Mouse (Mus musculus) frontal cortex, adult (tissue): ENCODE measurements around the gene Nup210l.

Source experiments
- ATAC-seq: cut with Nextera tagmentation; 2 replicates; pipeline ENCODE4 v1.9.2; 2017; ENCODE audit warnings: mild to moderate bottlenecking, moderate library complexity, mixed read lengths; ENCODE audit not compliant: low TSS enrichment

Gene Nup210l

DNA sequence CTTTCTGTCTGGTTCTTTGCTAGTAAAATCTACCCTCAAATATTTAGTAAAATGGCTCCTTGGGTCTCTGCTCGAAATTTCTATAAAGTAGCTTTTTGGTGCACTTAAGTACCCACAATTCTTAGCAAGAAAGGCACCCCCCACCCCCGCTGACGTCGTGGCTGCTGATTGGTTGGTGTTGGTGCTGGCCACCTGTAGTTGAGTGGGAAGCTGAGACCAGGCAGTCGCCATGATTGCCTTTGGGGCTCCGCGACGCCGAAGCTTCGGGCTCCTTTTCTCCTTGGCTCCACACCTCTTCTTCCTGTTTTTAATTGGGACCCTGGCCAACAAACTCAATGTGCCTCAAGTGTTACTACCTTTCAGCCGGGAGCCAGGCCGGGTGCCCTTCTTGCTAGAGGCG, at the start of gene Nup210l:
TSS of gene Nup210l (plus strand) at position 195 of the 400 bp plus-strand sequence.
- ATAC-seq, result no peak

DNA sequence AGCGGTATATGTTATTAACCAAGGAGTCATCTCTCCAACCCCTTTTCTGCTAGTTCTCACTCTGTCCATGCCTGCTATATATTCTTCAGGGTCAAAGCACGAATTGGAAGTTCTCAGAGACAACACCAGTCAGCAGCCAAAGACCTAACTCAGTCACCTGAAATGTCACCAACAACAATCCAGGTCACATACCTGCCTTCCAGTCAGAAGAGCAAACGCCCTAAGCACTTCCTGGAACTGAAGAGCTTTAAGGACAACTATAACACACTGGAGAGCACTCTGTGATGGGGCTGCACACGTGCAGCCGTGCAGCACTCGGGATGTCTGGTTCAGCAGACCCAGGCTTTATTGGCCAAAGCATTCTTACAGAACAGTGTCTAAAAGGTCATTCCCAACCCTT, 42.4 kb upstream of the Nup210l start:
- no peak for ATAC-seq

DNA sequence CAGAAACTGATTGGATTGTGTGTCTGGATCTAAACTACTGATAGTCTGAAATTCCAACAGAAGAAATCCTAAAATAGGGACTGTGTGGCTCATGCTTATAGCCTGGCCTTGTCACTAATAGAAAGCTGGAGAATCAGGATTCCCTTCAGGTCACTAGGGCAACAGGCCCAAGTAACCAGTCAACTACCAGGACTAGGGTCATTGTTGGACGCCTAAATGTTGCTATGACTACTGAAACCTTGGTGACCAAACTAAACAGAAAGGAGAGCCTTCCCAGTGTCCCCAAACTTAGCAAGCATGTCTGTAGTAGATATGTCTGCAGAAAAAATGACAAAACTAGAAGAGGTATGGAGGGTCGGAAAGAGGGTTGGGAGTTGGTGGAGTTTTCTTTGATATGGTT, 41.4 kb upstream of the Nup210l start:
- ATAC-seq, result no peak

DNA sequence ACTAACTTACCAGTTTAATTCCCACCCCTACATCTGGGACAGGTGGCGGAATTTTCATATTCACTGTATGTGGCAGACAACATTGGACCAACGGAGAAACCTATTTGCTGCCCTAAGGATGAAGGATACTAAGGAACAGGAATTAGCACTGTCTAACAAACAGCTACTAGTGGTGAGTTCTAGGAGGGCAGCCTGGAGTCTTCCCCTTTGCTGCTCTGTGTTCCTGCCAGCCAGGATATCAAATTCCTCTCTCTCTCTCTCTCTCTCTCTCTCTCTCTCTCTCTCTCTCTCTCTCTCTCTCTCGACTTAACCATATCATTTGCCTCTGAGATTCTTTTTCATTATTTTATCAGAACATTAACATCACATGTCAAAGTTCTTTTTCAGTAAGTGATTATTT, 39.5 kb upstream of the Nup210l start:
- ATAC-seq, result no peak

- no peak for ATAC-seq
Observed at GRCm38 (mm10) chr3:90065553-90065952, 38.4 kb upstream of the Nup210l start.

DNA sequence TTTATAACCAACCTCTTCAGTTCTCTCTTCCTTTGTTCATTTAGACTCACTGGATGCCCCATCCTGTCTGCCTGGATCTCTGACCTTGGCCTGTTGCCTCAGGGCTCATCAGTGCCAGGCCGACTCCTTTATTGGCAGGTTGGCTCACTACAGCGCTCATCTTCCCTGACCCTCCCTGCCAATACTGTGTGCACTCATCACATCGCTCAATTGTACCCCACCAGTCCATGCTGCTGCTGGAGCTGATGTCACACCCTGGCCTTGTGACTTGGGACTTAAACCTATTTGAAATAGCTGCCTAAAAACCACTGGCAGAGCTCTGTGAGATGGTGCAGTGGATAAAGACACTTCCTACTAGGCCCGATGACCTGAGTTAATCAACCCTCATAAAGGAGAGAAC, 36.1 kb upstream of the Nup210l start:
- no peak for ATAC-seq

DNA sequence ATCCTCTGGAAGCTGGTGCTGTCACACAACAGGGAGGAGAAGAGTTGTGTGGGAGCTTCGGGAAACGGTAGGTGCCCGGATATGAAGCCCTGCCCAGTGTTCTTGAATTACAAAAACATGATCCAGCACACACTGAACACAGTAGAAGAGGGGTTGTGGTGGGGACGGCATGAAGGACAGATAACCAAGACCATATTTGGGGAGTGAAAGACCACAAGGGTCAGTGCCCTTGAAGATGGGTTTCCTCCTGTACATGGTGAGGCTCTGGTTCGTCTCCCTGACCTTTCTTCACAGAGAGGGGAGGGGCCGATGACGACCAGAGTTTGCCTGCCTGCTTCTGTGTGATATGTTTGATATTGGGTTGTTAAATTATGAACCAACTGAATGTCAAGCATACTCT, 34.2 kb upstream of the Nup210l start:
- ATAC-seq, result no peak

- ATAC-seq, result no peak
Observed at GRCm38 (mm10) chr3:90072294-90072693, 31.6 kb upstream of the Nup210l start, which contains the start of gene Tpm3. Gene Tpm3 (plus strand): TSS chr3:90072649.

GRCm38 (mm10) chr3:90076921-90077716, 26.8 kb upstream of the Nup210l start:
- no peak for ATAC-seq

GRCm38 (mm10) chr3:90078224-90078623, 25.7 kb upstream of the Nup210l start:
- ATAC-seq, result no peak

DNA sequence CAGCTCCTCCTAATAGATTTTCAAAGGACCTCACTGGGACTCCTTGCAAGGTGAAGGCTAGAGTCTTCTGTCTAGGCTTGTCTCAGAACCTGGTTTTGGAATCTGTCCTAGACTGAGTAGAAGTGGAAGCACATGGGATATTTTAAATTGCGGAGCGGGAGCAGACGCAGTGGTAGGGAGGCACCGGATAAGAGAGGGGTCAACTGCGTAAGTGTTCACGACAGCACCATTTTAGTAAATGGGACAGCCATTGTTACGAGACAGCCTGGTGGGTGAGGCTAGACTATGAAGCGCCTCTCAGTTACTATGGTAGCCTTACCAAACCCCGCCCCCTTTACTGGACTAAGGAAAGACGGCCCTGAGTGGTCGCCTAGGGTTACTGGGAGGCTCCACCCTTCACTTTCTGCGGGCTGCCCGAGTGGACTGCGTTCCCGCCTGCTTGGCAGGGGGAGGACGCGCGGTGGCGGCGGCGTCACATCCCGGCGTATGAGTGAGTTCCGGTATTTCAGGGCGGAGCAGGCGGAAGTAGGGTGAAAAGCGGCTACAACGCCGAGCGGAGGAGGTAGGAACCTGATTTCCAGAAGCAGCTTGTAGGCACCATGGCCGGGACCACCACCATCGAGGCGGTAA, 24.7 kb upstream of the Nup210l start:
- peak; percentile 86 for ATAC-seq

- peak; percentile 45; the same call in 1 of the 2 replicates for ATAC-seq
Observed at GRCm38 (mm10) chr3:90079763-90080497, 24.0 kb upstream of the Nup210l start.

DNA sequence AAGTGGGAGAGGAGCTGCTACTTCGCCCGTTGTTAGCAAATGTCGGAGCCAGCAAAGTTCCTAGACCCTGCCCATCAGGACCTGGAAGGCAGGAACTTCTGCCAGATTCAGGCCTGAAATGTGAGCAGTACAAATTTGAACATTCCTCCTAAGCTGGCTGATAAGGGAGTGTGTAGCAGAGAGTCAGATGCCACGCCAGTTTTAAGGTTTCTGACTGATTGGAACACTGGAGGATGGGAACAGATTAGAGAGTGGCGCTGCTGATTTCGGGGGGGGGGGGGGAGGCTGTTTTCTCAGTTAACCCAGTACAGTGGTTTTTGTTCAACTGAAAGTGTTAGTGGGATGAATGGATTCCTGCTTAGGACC, 23.5 kb upstream of the Nup210l start:
- ATAC-seq, result no peak

DNA sequence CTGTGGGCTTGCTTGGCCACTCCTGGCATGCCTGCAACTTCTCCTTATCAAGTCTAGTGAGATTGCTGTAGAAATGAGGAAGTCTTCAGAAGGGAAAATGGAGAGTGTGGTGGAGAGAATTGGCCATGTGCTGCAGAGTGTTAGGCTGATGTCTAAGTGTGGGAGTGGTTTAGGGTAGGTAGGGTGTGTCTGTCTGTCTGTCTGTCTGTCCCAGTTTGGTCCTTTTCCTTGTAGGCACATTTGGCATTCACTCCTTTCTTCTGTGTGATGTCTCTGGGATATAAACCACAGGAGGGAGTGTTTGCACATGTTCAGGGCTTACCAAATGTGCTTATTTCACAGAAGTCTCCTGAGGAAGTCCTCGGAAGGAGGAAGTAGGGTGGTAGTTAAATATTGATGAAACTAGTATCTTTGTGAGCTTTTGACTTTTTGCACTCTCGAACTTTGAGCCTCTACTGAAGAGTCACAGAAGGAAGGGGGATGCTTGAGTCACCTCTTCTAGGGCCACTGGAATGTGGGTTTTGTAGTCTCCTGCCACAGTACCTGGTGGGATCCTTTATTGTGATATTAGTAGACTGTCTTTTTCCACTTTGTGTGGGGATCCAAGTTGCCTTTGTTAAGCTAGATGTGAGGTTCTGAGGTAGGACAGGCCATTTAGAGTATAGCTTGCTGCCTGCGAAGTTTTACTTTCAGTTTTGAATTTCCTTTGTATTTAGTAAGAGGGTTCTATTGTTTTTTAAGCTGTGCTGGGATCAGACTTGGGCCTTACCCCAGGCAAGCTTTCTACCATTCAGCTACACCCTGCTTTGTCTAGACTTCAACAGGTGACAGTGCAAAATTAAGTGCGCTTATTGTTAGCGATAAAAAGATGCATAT, 22.3 kb upstream of the Nup210l start:
- ATAC-seq, result no peak

GRCm38 (mm10) chr3:90083034-90083433, 20.9 kb upstream of the Nup210l start:
- no peak for ATAC-seq

DNA sequence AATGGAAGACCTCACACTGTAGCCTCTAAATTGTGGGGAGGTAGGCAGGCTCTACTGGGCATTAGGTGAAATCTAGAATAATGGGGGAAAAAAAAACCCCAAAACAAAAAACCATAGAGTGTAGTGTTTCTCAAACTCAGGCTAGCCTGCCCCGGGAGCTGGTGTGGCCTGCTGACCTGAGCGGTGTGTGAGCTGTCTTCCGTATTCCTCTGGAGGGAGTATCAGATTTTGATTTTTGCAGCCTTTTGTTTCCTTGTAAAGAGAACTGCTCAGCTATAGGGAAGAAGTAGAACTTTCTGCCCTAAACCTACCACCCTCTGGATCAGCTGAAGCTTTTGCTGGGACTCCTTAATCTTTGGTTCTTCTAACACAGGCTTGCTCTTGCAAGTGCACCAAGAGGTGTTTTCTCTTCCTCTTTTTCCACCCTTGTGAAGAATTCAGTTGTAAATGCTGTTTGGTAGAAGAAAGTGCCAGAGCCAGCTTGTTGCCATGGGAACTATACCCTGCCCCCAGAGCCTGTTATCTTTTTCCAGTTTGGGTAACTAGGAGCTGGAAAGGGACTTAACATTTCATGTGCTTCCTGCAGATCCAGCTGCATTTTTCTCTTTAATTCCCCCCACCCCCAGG, 20.1 kb upstream of the Nup210l start:
- ATAC-seq, result peak; percentile 32; the same call in 1 of the 2 replicates

DNA sequence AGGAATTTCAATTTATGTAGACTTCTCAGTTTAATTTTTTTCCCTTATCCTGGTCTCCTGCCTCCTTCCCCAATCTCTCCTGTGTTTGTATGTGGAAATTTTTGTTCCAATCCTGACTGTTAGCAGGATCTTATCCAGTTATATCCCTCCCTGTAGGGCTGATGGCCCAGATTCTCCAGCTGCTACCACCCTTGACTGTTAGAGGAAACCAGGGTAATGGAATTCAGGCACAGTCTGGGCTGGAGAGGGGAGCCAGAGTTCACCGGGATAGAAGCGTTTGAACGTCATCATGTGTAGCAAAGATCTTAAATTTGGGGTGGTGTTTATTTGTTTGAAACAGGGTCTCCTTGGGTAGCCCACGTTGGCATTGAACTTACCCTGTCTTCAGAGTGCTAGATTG, 19.1 kb upstream of the Nup210l start:
- peak; percentile 39; the same call in 1 of the 2 replicates for ATAC-seq

DNA sequence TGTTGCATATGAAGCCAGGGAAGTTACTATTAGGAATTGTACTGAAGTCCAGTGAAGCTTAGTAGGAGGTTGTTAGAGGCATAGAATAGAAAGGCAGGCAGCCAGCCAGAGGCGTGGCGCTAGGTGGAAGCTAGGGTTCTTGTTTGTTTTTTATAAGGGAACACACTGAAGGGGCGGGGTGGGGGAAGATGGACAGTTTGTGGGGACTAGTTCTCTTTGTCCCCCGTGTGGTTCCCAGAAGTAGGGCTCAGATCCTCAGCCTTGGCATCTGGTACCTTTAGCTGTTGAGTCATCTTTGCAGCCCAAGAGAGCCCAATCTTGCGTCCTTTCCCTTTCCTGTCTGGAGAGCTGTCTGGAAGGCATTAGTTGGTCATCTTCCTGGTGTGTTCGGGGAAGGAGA, 18.7 kb upstream of the Nup210l start:
- peak; percentile 36 for ATAC-seq

DNA sequence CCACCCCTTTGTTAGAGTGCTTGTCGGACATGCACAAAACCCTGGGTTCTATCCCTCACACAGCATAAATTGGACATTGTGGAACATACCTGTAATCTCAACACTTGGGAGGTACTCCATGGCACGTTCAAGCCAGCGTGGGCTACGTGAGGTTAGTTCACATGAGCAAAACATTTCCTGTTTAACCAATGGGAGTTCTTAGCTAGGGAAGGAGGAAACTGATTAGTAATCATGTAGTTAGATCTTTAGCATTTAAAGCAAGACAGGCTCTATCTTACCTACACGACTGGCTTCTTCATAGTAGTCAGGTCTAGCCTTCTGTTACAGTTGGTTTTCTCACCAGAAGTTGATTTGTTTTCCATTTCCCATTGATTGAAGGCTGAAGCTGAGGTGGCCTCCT, 17.9 kb upstream of the Nup210l start:
- no peak for ATAC-seq

GRCm38 (mm10) chr3:90088617-90089016, 15.3 kb upstream of the Nup210l start:
- no peak for ATAC-seq

- no peak for ATAC-seq
Observed at GRCm38 (mm10) chr3:90090892-90091291, 13.0 kb upstream of the Nup210l start.
